Mouse (Mus musculus): Measurements from ENCODE around the gene Sulf2. TPM values are rescaled to one million over a fixed set of nuclear protein-coding genes. Genes with fewer than 3 reads are reported as not detected.
"Not testable (repeated sequence)": the region's sequence is repeated elsewhere in the genome, so short reads cannot be mapped to it uniquely, and the experiment has no call there.

Gene Sulf2
- 100 to 1,000 TPM in 1 of 2 experiments, 10 to 100 TPM in 1; 50.8 to 108 TPM for total RNA-seq (2021)
- long read RNA-seq, experiment 1, full-length matches to known transcripts: 55 of 102 reads
- long read RNA-seq, experiment 1, partial matches to known transcripts: 19 of 102 reads
- long read RNA-seq, experiment 1, other reads (novel, unspliced or antisense): 28 of 102 reads
- long read RNA-seq, experiment 2, full-length matches to known transcripts: 18 of 52 reads
- long read RNA-seq, experiment 2, partial matches to known transcripts: 29 of 52 reads
- long read RNA-seq, experiment 2, other reads (novel, unspliced or antisense): 5 of 52 reads

GRCm38 (mm10) chr2:166155454-166155815 lies at the start of gene Sulf2:
Gene Sulf2, minus strand, starts transcription at chr2:166155663.
- peak; percentile 66 to 71 for DNase-seq (ENCODE audit: low spot score in 2 of 2)

GRCm38 (mm10) chr2:166204174-166204573 lies 48.7 kb upstream of the Sulf2 start:
- DNase-seq (ENCODE audit: low spot score in 2 of 2): no peak

GRCm38 (mm10) chr2:166203647-166204046 lies 48.2 kb upstream of the Sulf2 start:
- DNase-seq (ENCODE audit: low spot score in 2 of 2): no peak

GRCm38 (mm10) chr2:166197964-166198363 lies 42.5 kb upstream of the Sulf2 start:
- DNase-seq (ENCODE audit: low spot score in 2 of 2): no peak

DNA sequence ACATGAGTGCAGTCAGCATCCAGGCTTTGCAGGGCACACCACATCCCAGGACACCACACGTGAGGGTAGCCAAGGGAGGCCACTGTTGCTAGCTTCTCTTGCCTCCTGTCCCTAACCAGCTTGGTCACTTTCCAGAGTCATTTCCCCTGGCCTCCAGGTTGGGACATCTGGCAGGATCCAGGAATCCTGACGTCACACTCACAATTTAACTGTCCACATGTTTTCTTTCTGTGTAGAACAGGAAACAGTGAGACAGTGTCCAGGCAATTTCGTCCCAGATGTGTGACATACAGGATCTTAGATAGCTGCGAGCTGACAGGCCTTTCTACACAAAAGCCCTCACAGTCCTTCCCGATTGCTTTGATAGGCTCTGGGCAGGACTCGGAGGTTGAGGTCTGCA lies 41.6 kb upstream of the Sulf2 start:
- DNase-seq (ENCODE audit: low spot score in 2 of 2): no peak

GRCm38 (mm10) chr2:166196080-166196786 lies 40.8 kb upstream of the Sulf2 start:
- no peak for DNase-seq (ENCODE audit: low spot score in 2 of 2)

DNA sequence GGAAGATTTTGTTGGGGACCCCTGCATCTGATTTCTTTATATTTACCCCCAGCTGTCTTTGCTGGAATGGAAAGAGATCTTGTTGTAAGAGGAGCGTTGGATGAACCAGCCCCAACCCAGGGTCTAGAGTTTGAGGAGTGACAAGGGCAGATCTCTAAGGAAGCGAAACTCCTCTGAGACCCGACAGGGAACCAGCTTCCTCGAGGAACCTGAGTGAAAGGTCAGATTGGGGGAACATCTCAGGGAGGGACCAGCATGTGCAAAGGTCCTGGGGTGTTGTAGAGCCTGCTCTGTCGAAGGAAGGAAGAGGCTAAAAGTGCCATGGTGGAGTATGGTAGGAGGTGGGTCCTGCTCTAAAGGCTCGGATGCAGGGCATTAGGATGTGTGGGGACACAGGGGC lies 39.6 kb upstream of the Sulf2 start:
- no peak for DNase-seq (ENCODE audit: low spot score in 2 of 2)

- DNase-seq (ENCODE audit: low spot score in 2 of 2): no peak
Measured at GRCm38 (mm10) chr2:166194112-166194758, 38.8 kb upstream of the Sulf2 start.

DNA sequence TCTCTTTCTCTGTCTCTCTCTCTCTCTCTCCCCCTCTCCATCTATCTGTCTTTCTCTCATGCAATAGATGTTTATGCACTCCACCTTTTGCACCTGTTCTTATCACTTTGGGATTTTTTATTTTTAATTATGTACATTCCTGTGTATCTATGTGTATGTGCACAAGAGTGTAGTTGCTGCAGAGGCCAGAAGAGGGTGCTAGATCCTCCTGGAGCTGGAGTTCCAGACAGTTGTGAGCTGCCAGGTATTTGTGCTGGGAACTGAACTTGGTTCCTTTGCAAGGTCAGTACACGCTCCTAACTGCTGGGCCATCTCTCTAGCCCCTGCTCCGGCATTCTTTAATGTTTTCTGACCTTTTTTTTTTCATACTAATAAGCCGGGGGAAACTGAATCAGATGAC lies 38.0 kb upstream of the Sulf2 start:
- DNase-seq (ENCODE audit: low spot score in 2 of 2): no peak

DNA sequence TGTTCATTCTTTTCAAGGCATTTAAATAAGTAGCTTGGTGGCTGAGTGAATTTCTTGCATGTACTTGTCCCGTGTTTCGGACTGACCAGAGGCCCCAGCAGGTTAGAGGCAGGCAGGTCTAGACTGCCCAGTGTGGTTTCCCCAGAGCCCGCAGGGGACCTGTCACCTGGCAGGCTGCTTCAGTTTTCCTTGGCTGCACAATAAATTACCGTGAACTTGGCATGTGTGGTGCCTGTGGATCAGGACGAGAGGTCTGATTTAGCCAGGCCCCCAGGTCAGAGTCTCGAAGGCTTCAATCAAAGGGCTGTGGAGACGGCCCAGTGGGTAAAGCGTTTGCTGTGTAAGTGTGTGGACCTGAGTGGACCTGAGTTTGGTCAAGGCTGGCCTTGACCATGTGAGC lies 35.4 kb upstream of the Sulf2 start:
- DNase-seq (ENCODE audit: low spot score in 2 of 2): no peak

- DNase-seq (ENCODE audit: low spot score in 2 of 2): no peak
Measured at GRCm38 (mm10) chr2:166189191-166189590, 33.7 kb upstream of the Sulf2 start.

DNA sequence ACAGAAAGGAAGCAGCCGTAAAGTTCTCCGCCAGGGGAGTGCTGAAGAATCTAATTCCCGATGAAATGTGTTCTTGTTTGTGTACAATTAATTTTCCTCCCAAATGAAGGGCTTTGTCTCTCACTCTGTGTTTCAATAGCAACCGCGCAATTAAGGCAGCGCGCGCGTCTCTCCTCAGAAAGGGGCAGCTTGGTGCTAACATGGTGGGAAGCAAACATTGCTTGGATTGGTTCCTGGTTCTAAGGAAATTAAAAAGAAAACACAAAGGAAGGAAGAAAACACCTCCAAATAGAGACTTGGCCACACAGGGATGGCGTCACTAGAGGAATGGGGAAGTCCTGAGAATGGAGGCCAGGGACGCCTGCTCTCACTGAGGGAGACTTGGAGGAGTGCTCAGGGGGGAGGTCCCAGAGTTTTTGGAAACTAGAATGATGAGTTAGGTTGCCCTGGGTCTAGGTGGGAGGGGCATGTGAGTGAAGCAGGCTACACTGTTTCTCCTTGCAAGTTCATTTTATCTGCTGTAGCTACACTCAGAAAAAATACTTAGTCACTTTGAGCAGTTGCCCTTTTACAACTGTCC lies 32.5 kb upstream of the Sulf2 start:
- not testable (repeated sequence) for DNase-seq (ENCODE audit: low spot score in 2 of 2)

- not testable (repeated sequence) for DNase-seq (ENCODE audit: low spot score in 2 of 2)
Measured at GRCm38 (mm10) chr2:166187319-166187718, 31.9 kb upstream of the Sulf2 start.

DNA sequence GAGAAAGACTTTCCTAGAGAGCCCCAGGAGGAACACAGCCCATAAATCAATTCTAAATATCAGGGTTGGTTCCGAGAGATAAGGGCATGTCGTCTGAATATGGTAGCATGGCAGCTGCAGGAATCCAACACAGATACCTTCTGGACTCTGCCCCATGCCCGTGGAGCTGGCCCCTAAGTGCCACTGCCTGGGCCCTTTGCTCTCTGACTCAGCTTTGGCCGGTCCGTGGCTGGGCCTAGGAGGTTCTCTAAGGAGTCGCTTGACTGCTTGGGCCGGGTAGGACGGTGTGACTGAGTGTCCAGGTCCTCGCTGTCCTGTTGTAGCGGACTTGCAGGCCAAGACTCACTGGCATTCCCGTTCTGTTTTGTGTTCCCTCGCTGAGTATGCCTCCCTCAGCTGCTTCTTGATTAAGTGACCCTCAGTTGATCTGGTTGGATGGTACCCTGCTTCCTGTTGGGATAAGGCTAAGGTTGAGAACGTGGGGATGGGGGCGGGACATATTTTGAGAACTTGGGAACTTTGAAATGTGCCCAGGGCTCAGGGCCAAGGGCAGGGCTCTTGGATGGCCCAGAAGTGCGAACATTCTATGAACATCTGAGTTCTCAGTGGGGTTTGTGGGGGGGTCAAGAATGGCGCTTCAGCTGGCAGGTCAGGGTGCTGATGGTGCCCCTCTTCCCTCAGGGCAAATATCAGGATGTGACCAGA lies 30.9 kb upstream of the Sulf2 start:
- DNase-seq (ENCODE audit: low spot score in 2 of 2): no peak

DNA sequence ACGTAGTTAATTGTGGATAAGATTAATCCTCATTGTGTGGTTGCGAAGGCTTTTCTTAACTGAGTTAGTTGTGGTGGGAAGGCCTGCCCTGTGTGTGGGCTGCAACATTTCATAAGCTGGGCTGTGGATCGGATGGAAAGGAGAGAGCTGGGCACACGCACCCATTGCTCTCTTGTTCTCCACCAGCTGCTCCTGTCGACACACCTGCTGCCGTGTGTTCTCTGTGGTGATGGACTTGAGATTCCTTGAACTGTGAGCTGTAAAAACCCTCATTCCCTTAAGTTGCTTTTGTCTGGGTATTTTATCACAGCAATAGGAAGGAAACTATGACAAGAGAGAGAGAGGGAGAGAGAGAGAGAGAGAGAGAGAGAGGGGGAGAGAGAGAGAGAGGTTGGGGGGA lies 30.3 kb upstream of the Sulf2 start:
- DNase-seq (ENCODE audit: low spot score in 2 of 2): no peak

- DNase-seq (ENCODE audit: low spot score in 2 of 2): no peak
Measured at GRCm38 (mm10) chr2:166184417-166184816, 29.0 kb upstream of the Sulf2 start.

DNA sequence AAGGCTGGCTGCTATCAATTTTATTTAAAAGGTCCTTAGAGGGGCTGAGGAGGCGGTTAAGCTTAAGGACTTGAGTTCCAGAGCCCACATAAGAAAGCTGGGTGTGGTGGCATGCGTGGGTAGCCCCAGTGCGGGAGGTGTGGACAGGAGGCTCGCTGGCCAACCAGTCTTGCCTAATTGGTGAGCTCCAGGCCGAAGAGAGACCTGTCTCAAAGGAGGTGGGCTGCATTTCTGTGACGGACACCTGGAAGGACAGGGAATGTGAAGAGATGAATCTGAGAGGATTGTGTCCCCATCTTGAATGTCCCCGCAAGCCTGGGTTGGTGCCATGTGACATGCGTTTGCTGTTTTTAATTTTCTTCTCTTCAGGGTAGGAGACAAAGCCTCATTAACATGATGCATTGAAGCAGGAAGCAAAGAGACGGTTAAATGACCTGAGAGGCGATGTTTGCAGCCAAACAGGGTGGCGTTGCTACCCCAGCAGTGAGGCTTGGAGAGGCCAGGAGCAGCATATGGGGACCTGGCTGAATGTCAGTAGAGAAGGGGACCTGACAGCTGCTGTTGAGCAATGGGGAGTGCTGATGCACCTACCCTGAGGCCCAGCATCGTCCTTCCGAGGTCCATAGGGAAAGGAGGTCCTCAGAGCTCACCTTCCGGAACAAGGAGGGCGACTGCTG lies 26.7 kb upstream of the Sulf2 start:
- no peak for DNase-seq (ENCODE audit: low spot score in 2 of 2)

- peak in 1 of 2 experiments; percentile 49 for DNase-seq (ENCODE audit: low spot score in 2 of 2)
Measured at GRCm38 (mm10) chr2:166180744-166181508, 25.5 kb upstream of the Sulf2 start.

GRCm38 (mm10) chr2:166180136-166180649 lies 24.7 kb upstream of the Sulf2 start:
- no peak for DNase-seq (ENCODE audit: low spot score in 2 of 2)
